Mouse (Mus musculus) T-helper 17 cell (primary cell): ENCODE results near the gene H2-Q2.
"Not testable (repeated sequence)": the region's sequence is repeated elsewhere in the genome, so short reads cannot be mapped to it uniquely, and the experiment has no call there.

Experiments used
- in situ Hi-C, 2 experiments: fragments of 300-600 bp; cut with MboI, MseI; formaldehyde crosslinking; loops; 1 replicate in 1 of 2; 2 replicates in 1 of 2; pipeline ENCODE4 v1.15.1; 2025; ENCODE audit warnings: high pct_unique_total_duplicates in 2 of 2

Gene H2-Q2

DNA sequence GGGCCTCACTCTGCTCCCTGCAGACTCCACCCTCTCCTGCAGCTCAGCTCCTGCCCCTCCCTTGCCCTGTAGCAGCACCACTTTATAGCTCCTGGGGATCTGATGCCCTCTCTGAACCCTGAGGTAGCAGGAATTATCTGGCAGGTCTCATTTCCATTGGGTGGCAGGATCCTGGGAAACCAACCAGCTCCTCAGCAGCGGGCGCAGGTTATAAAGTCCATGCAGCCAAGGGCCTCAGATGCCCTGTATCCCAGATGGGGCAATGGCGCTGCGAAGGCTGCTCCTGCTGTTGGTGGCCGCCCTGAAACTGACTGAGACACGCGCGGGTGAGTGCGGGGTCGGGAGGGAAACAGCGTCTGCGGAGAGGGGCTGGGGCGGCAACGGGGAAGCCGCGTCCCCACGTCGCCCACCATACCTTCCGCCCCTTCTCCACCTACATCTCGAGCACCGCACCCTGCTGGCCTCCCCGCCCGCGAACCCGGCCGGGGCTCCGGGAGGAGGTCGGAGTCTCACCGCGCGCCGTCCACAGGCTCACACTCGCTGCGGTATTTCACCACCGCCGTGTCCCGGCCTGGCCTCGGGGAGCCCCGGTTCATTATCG, at the start of gene H2-Q2:
TSS of gene H2-Q2 (plus strand) at position 172 of the 601 bp plus-strand sequence.
- in situ Hi-C loops = loop anchor here in 1 of 2 experiments (5.0 kb wide), 1 partner anchor 55 kb away; no protein-coding TSS in a partner anchor

DNA sequence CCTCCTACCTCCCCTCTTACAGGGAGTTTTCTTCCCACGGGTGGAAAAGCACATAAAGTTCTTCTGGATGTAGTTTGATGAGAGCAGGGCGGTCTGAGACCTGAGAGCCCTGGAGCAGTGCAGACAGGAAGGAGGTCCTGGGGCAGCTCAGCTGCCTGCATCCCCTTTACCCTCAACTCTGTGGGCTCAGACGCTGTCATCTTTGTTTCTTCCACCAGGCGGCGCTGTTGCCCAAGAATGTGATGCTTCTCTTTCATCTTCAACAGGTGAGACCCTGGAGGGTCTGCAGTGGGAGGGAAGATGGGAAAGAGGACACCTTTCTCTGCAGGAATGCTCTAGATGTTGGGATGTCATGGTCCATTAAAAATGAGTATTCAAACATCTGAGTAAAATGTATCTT, 46.2 kb upstream of the H2-Q2 start:
- in situ Hi-C loops = loop anchor here in 1 of 2 experiments (5.0 kb wide), 1 partner anchor 137 kb away; no protein-coding TSS in a partner anchor

DNA sequence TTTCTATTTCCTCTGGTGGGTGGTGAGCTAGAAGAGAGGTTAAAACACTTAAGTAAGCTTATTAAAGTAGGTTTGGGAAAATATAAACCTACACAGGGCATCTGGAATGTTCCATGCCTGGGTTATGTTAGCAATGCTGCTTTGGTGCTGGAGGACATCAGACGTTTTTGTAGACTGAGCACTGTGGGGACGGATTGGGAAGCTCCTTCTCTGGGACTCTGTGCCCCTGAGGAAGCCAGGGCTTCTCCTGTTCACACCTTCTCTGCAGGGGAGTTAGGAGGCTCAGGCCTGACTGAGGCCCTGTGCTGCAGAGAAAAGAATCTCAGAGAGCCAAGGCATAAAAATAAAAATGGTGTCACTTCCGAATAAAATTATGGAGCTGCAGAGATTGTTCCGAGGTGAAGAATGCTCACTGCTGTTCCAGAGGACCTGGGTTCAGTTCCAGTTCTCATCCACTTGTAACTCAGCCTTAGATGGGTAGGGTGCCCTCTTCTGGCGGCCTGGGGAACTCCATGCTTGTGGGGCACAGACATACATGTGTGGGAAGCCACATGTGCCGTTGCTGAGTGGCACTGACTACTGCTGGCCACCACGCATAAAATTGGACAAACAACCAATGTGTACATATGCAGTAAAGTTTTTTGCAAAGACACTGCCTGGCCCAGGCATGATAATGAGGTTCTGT, 41.6 kb upstream of the H2-Q2 start:
- in situ Hi-C loops = loop anchor here in 1 of 2 experiments (10.0 kb wide), 1 partner anchor 154 kb away; no protein-coding TSS in a partner anchor

DNA sequence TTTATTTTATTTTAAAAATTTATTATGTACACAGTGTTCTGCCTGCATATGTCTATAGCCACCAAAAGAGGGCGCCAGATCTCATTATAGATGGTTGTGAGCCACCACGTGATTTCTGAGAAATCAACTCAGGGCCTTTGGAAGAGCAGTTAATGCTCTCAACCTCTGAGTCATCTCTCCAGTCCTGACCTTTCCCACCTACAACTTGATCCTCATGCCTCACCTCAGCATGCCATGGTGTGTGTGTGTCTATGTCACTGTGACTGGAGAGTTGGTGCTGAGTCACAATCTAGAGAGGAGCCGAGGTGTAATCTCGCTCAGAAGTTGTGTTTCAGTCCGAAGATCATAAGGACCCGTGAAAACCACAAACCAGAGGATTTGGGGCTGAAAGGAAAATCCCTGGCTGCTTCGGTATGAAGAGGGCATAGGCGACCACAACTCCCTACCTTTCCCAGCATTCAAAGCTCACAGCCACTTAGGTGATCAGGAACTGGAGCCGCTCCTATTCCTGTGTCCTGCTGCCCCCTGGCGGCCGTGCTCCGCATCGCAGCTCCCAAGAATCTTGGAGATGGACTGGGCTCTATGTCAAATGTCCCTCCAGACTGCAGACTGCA, 40.3 kb upstream of the H2-Q2 start:
- in situ Hi-C loops = loop anchor here in 1 of 2 experiments (10.0 kb wide), 1 partner anchor 153 kb away; no protein-coding TSS in a partner anchor

DNA sequence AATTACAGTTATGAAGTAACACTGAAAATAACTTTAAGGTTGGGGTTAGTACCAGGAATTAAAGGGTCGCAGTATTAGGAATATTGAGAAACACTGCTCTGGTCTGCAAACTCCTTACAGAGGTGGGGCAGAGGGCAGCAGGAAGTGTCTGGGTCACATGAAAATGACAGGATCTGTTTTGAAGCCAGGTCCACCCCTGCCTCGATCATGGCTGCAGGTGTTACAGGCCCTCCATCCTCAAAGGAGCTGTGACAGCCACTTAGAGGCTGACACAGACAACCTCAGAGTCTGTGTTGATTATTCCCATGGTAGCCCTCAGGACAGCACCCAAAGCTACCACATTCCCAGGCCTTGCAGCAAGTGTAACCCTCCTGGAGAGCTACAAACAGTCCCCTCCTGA, 38.8 kb upstream of the H2-Q2 start:
- in situ Hi-C loops = loop anchor here in 1 of 2 experiments (10.0 kb wide), 1 partner anchor 152 kb away; no protein-coding TSS in a partner anchor

DNA sequence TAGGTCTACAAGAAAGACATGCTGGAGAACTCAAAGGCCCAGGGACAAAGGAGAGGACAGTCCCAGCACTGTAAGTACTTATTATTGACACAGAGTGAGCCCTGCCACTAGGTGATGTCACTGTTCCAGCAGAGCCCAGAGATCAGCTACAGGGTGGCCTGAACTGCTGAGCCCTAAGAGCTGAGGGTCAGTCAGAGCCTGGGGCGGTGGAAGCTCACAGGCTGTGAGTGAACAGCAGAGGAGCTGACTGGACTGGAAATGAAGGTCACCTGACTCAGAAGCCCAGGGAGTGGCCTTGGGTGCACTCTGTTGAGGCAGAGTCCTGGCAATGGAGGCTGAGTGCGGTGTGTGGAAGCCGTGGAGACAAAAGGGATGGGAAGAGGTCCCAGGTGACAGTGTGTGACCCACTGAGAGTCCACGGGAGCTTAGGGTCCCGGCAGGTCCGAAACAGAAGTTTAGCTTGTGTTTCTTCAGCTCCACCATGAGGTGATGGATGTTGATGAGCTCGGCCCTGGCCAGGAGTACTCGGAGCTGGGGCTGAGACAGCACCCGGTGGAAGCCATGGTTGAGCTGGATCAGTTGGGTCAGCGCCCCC, 38.2 kb upstream of the H2-Q2 start:
- in situ Hi-C loops = loop anchor here in 1 of 2 experiments (10.0 kb wide), 1 partner anchor 151 kb away; no protein-coding TSS in a partner anchor

DNA sequence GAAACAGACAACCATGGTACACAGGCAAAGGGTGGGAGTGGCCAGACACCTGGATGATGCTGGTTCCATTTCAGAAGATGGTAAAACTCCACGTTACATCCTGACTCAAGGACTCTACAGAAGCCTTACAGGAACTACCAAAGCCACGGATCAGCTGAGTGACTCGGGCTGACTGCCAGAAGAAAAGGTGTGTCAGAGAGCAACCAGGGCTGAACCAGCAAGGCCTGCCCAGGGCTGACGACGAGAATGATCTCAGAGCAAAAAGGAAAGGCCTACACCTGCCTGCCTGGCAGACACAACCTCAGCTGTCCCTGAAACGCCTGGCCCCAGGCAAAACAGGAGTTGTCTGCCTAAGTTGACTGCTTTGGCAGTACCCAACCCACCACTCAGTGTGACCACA, 37.6 kb upstream of the H2-Q2 start:
- in situ Hi-C loops = loop anchor here in 1 of 2 experiments (10.0 kb wide), 1 partner anchor 150 kb away; no protein-coding TSS in a partner anchor

DNA sequence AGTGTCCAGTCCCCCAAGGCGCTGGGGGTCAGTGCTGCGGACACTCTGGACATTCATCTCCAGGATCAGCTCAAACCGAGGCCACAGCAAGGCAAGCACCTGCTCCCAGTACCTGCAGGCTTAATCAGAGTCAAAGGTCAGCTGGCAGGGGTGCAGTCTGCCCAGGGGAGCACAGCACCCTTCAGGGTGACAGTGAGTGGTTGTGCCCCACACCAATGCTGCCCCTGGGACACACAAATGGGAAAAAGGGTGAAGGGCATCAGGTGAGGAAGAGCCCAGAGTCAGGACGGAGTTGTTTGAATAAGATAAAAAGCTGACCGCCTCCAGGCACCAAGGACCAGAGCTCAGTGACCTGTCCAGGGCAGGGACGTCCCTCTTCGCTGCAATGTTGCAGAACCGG, 37.1 kb upstream of the H2-Q2 start:
- in situ Hi-C loops = loop anchor here in 1 of 2 experiments (10.0 kb wide), 1 partner anchor 150 kb away; no protein-coding TSS in a partner anchor

DNA sequence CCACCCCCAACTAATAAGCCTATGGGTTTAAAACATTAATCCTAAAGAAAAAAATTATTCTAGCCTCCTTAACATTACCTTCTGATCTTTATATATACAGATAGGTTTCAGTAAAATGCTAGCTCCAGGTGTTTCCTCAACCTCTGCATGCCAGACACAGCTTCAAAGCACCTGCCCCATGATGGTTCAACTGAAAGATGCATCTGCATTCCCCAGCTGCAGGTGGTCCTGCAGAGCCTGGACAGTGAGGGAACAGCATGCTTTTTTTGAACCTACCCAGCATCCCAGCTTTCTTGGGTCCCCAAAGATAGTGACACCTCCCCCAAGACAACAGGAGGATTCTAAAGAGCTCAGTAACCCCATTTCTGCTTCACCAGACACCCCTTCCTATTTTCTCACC, 23.4 kb upstream of the H2-Q2 start:
- in situ Hi-C loops = no loop called here

DNA sequence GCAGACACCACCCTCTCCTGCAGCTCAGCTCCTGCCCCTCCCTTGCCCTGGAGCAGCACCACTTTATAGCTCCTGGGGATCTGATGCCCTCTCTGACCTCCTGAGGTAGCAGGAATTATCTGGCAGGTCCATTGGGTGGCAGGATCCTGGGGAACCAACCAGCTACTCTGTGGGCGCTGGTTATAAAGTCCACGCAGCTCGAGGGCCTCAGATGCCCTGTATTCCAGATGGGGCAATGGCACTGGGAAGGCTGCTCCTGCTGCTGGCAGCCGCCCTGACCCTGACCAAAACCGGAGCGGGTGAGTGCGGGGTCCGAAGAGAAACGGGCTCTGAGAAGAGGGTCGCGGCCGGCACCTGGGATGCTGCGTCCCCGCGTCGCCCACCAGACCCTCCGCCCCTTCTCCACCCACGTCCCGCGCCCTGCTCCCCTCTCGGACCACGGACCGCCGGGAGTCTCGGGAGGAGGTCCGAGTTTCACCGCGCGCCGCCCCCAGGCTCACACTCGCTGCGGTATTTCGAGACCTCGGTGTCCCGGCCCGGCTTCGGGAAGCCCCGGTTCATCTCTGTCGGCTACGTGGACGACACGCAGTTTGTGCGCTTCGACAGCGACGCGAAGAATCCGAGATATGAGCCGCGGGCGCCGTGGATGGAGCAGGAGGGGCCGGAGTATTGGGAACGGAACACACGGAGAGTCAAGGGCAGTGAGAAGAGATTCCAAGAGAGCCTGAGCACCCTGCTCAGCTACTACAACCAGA, 21.5 kb upstream of the H2-Q2 start, which contains the start of gene H2-Q1:
TSS of gene H2-Q1 (plus strand) at position 79 of the 755 bp plus-strand sequence.
- in situ Hi-C loops = no loop called here

DNA sequence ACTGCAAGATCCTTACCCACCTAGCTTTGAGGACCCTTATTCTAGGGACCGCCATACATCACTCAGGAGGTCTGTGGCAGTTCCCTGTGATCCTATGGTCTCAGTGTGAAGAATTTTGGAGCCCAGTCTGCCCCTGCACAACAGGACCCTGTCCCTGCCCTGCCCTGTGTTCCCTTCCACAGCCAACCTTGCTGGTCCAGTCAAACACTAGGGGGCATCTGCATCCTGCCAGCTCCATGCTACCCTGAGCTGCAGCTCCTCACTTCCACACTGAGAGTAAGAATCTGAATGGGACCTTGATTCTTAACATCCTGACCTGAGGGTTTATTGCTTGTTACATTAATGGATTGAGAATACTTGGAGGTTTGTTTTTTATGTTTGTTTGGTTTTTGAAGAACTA, 16.9 kb upstream of the H2-Q2 start:
- in situ Hi-C loops = not testable (repeated sequence)

DNA sequence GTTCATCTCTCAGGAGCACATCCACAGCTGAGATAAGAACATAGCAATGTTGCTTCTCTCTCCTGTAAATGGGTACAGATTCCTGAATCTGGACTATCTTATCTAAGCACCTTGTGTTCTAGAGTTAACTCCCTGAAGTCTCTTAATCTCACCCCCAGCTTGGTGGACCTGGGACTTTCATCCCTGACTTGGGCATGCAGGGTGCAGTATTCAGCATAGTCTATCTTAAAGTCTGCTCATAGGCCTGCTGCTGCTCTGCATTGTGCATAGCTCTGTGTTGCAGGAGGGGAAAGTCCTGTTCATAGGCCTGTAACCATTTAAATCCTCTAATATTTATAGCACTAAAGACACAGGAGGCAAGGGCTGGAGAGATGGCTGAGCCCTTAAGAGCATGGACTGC, 16.0 kb upstream of the H2-Q2 start:
- in situ Hi-C loops = not testable (repeated sequence)

DNA sequence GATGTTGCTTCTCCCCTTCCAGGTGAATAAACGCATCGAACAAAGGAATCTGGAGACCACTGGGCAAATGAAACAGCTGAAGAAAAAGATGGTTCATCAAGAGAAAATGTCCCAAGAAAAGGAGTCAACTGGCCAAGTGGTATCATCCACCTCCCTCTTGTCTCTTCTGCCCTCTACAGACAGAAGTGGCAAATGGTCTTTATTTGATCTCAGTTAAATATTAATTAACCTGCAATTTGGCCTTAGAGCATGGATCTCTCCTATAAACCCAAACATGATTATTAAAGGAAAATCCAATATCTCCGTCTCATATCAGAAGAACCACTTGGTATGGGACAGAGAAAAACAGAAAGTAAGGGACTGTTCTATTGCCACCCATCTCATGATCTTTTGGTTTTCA, 12.3 kb upstream of the H2-Q2 start:
- in situ Hi-C loops = not testable (repeated sequence)

DNA sequence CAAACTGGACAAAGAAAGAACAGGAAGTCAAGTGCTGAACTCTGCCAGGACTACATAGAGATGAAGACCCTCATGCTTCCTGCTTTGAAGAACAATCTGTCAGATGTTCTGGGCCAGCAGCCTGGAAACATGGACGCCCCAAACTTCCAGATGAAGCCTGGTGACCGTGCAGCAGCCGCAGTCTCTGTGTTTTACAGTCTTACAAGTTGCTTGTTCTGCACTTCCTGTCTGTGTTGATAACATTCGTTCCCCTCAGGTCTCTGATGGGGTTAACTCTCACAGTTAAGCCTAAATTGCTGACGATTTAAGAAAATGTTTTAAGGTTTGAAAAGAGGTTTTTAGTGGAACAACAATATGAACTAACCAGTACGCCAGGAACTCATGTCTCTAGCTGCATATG, 10.5 kb upstream of the H2-Q2 start:
- in situ Hi-C loops = not testable (repeated sequence)

DNA sequence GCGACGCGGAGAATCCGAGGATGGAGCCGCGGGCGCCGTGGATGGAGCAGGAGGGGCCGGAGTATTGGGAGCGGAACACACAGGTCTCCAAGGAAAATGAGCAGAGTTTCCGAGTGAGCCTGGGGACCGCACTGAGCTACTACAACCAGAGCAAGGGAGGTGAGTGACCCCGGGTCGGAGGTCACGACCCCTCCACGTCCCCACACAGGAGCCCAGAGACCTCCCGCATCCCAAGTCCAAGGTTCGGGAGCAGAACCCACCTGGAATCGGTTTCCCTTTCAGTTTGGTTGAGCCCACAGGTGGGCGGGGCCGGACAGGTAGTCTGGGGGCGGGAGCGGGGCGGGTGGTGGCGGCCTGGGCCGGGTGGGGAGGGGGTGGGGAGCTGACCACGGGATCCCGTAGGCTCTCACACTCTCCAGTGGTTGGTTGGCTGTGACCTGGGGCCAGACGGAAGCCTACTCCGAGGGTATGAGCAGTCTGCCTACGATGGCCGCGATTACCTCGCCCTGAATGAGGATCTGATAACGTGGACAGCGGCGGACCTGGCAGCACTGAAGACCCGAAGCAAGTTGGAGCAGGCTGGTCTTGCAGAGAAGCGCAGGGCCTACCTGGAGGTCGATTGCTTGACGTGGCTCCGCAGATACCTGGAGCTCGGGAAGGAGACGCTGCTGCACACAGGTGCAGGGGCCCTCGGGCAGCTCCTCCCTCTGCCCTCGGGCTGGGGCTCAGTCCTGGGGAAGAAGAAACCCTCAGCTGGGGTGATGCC, 852 bp downstream of the H2-Q2 start:
- in situ Hi-C loops = loop anchor here in 1 of 2 experiments (5.0 kb wide), 1 partner anchor 54 kb away; no protein-coding TSS in a partner anchor

DNA sequence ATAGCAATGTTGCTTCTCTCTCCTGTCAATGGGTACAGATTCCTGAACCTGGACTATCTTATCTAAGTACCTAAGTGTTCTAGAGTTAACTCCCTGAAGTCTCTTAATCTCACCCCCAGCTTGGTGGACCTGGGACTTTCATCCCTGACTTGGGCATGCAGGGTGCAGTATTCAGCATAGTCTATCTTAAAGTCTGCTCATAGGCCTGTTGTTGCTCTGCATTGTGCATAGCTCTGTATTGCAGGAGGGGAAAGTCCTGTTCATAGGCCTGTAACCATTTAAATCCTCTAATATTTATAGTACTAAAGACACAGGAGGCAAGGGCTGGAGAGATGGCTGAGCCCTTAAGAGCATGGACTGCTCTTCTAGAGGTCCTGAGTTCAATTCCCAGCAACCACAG, 5.6 kb downstream of the H2-Q2 start:
- in situ Hi-C loops = not testable (repeated sequence)

DNA sequence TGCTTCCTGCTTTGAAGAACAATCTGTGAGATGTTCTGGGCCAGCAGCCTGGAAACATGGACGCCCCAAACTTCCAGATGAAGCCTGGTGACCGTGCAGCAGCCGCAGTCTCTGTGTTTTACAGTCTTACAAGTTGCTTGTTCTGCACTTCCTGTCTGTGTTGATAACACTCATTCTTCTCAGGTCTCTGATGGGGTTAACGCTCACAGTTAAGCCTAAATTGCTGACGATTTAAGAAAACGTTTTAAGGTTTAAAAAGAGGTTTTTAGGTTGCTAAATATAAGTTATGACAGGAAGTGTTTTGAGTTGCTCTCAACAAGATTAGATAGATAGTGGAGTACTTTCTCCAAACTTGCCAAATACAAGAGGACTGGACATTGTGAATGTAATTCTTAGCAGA, 11.2 kb downstream of the H2-Q2 start:
- in situ Hi-C loops = not testable (repeated sequence)

DNA sequence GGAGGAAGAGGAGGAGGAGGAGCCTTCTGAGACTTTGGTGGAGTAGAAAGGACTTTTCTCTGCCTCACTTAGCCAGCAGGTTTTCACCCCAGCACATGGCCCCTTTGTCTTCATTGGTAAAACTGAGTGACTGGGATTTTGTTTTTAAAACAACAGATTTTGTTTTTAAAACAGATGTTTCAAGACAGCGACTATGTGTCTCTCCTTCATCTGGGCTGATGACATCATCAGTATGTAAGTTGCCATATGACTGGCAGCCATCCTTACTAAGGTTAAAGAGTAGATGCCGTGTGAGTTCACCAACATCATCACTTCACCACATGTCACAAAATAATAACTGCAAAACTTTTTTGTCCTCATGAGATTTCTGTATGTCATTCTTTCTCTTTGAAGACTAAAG, 12.0 kb downstream of the H2-Q2 start:
- in situ Hi-C loops = no loop called here

DNA sequence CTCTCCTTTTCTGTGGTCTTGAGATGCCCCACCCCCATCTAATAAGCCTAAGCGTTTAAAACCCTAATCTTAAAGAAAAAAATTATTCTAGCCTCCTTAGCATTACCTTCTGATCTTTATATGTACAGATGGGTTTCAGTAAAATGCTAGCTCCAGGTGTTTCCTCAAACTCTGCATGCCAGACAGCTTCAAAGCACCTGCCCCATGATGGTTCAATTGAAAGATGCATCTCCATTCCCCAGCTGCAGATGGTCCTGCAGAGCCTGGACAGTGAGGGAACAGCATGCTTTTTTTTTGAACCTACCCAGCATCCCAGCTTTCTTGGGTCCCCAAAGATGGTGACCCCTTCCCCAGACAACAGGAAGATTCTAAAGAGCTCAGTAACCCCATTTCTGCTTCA, 15.0 kb downstream of the H2-Q2 start:
- in situ Hi-C loops = no loop called here

DNA sequence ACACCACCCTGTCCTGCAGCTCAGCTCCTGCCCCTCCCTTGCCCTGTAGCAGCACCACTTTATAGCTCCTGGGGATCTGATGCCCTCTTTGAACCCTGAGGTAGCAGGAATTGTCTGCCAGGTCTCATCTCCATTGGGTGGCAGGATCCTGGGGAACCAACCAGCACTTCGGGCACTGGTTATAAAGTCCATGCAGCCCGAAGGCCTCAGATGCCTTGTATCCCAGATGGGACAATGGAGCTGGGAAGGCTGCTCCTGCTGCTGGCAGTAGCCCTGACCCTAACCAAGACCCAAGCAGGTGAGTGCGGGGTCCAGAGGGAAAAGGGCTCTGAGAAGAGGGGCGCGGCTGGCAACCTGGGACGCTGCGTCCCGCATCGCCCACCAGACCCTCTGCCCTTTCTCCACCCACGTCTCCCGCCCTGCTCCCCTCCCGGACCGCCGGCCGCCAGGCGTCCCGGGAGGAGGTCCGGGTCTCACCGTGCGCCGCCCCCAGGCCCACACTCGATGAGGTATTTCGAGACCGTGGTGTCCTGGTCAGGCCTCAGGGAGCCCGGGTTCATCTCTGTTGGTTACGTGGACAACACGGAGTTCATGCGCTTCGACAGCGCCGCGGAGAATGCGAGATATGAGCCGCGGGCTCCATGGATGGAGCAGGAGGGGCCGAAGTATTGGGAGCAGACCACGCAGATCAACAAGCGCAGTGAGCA, 16.9 kb downstream of the H2-Q2 start:
- in situ Hi-C loops = no loop called here
